Mouse (Mus musculus) liver, adult 2 months (tissue): ENCODE results near the gene Atp6v0d1. TPM values are rescaled to one million over a fixed set of nuclear protein-coding genes. Genes with fewer than 3 reads are reported as not detected.
"Not testable (repeated sequence)": the region's sequence is repeated elsewhere in the genome, so short reads cannot be mapped to it uniquely, and the experiment has no call there.

Experiments
- DNase-seq: peaks from one replicate; pipeline ENCODE4 v3.0.0-alpha.2; 2011; ENCODE audit warnings: low read depth, low spot score; ENCODE audit errors: extremely low read depth
- H3K27ac ChIP-seq: fragments of 200-500 bp; replicated peaks from 2 replicates; pipeline ENCODE4 v1.5.1; 2012; ENCODE audit warnings: low read depth, mild to moderate bottlenecking, control low read depth, inconsistent platforms, low read length; ENCODE audit not compliant: insufficient read depth
- H3K27me3 ChIP-seq: fragments of 200-500 bp; 2 replicates; pipeline ENCODE4 v1.6.1; 2012; ENCODE audit warnings: mild to moderate bottlenecking, moderate library complexity, low read length, inconsistent platforms; ENCODE audit not compliant: control insufficient read depth, insufficient read depth
- H3K36me3 ChIP-seq: fragments of 200-500 bp; 2 replicates; pipeline ENCODE4 v1.6.1; 2012; ENCODE audit warnings: low read length, inconsistent platforms; ENCODE audit not compliant: control insufficient read depth, insufficient read depth
- H3K4me1 ChIP-seq: fragments of 200-500 bp; 2 replicates; pipeline ENCODE4 v1.6.1; 2011; ENCODE audit warnings: low read length; ENCODE audit not compliant: control insufficient read depth, insufficient read depth
- H3K4me3 ChIP-seq: fragments of 200-500 bp; 2 replicates; pipeline ENCODE4 v1.5.1; 2011; ENCODE audit warnings: low read depth, mild to moderate bottlenecking, control low read depth, low read length, moderate library complexity; ENCODE audit not compliant: insufficient read depth
- H3K79me2 ChIP-seq: fragments of 200-500 bp; 2 replicates; pipeline ENCODE4 v1.6.1; 2012; ENCODE audit warnings: inconsistent platforms, mild to moderate bottlenecking, low read length, moderate library complexity; ENCODE audit not compliant: control insufficient read depth, insufficient read depth
- H3K9ac ChIP-seq: fragments of 200-500 bp; 2 replicates; pipeline ENCODE4 v1.6.1; 2012; ENCODE audit warnings: low read depth, mild to moderate bottlenecking, control low read depth, inconsistent platforms, low read length
- CTCF ChIP-seq: fragments of 200-500 bp; IDR thresholded peaks from 2 replicates; pipeline ENCODE4 v1.5.1; 2011; ENCODE audit warnings: low read depth, low read length, control low read depth
- POLR2A ChIP-seq: fragments of 200-500 bp; IDR thresholded peaks from 2 replicates; pipeline ENCODE4 v1.6.1; 2011; ENCODE audit warnings: low read length, control low read depth; ENCODE audit not compliant: insufficient read depth; ENCODE audit errors: extremely low read depth
- WGBS: fragments of 180-500 bp; shearing (Covaris S2); methylation state at CpG from one replicate; pipeline ENCODE4 v1.1.7; 2018; 5-methylcytosine and 5-hydroxymethylcytosine counted together
- polyA plus RNA-seq: library from polyadenylated mRNA; depleted of rRNA; stranded (reverse); fragments of >200 nt; gene quantifications from 2 replicates; pipeline ENCODE4 v1.2.3, GENCODE M21; 2012
- total RNA-seq: library from RNA; depleted of rRNA; stranded (reverse); fragments of >200 nt; gene quantifications from 2 replicates; pipeline ENCODE4 v1.2.3, GENCODE M21; 2014

Gene Atp6v0d1
- total and polyA plus RNA-seq, 2 experiments, result 63.5 to 82.0 TPM

DNA sequence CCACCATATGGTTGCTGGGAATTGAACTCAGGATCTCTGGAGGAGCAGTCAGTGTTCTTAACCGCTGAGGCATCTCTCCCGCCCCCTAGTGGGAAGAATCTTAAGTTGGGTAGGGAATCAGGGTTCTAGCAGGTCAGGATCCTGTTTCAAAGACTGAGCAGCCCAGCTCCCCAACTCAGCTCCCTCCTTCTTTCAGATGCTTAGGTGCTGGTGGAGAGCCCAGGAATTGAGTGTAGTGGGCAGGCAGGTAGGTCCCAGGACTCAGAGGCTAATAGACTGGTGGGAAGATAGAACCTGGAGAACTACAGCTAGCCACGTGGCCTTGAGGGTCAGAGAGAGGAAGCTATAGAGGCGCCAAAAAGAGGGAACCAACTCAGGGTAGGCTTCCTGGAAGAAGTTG lies 41.8 kb upstream of the Atp6v0d1 start:
- H3K27ac ChIP-seq, result no peak overlapping the region
- no peak overlapping the region for H3K9ac ChIP-seq
- no peak overlapping the region for H3K4me3 ChIP-seq
- H3K4me1 ChIP-seq, result peaks cover 9% of the 10 kb centered on the region
- peak; percentile 31 for DNase-seq
- peaks cover 13% of the 10 kb centered on the region for H3K79me2 ChIP-seq
- 53% methylated on average over 4 of the region's 4 CpGs for WGBS
- TF ChIP-seq POLR2A (no peak), CTCF (peak; percentile 42)
- H3K36me3 ChIP-seq, result no peaks in the 10 kb centered on the region
- H3K27me3 ChIP-seq, result no peaks in the 10 kb centered on the region

GRCm38 (mm10) chr8:105607062-105607461 lies 41.2 kb upstream of the Atp6v0d1 start:
- DNase-seq, result no peak
- no peaks in the 10 kb centered on the region for H3K27me3 ChIP-seq
- no peaks in the 10 kb centered on the region for H3K36me3 ChIP-seq
- peaks cover 9% of the 10 kb centered on the region for H3K4me1 ChIP-seq
- 20% methylated on average over 10 of the region's 10 CpGs for WGBS
- no peak overlapping the region for H3K9ac ChIP-seq
- H3K27ac ChIP-seq, result no peak overlapping the region
- H3K4me3 ChIP-seq, result peak overlapping the region; percentile 71; the same call in 1 of the 2 replicates
- H3K79me2 ChIP-seq, result peaks cover 13% of the 10 kb centered on the region
- no peak for TF ChIP-seq CTCF
- TF ChIP-seq POLR2A, result no peak

- TF ChIP-seq CTCF (no peak), POLR2A (peak; percentile 73)
- WGBS, result 3% methylated on average over 30 of the region's 30 CpGs
- Histone ChIP-seq H3K4me3 (peak overlapping the region; percentile 71), H3K27me3 (no peaks in the 10 kb centered on the region), H3K9ac (peak overlapping the region; percentile 77), H3K79me2 (peaks cover 13% of the 10 kb centered on the region), H3K27ac (peak overlapping the region; percentile 79), H3K36me3 (no peaks in the 10 kb centered on the region), H3K4me1 (peaks cover 9% of the 10 kb centered on the region)
- peak; percentile 67 for DNase-seq
Measured at GRCm38 (mm10) chr8:105606189-105607023, 40.6 kb upstream of the Atp6v0d1 start.

GRCm38 (mm10) chr8:105605491-105606188 lies 39.8 kb upstream of the Atp6v0d1 start:
- Histone ChIP-seq H3K27me3 (no peaks in the 10 kb centered on the region), H3K27ac (peak overlapping the region; percentile 79), H3K36me3 (no peaks in the 10 kb centered on the region), H3K9ac (peak overlapping the region; percentile 77), H3K4me3 (peak overlapping the region; percentile 71), H3K79me2 (peaks cover 13% of the 10 kb centered on the region), H3K4me1 (peaks cover 9% of the 10 kb centered on the region)
- WGBS, result under 1% methylated on average over 37 of the region's 39 CpGs
- TF ChIP-seq POLR2A, result no peak
- DNase-seq, result no peak

DNA sequence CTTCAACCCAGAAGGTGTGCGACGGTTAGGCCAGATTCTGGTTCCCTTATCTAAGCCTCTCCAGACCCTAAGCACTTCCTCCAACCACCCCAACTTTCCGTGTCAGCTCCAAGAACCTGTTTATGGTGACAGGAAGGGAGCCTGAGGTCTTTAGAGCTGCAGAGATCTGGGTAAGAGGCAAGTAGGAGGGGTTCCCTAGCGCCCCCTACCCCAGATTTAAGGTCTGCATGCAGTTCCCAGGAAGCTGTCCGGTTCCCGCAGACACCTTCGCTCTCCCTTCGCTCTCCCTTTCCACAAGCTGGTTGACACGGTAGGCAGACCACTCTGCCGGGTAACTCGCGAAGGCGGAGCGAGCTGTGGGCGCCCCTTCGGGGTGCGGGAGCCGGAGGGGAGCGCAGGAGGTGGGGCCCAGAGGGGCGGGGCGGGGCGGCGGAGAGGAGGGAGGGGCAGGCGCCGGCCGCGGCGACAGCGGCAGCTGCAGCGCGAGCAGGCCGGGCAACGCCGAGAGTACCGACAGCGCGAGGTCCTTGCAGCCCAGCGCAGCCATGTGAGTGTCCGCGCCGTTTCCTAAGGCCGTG lies 39.0 kb upstream of the Atp6v0d1 start, which contains the start of gene Ripor1:
Gene Ripor1 (plus strand): TSS at position 452 of the 578 bp plus-strand sequence.
- TF ChIP-seq POLR2A, result peak; percentile 73
- peak; percentile 60 for TF ChIP-seq CTCF
- Histone ChIP-seq H3K27ac (peak within 1 kb of the TSS; percentile 79), H3K4me3 (peak within 1 kb of the TSS; percentile 71), H3K9ac (peak within 1 kb of the TSS; percentile 77), H3K27me3 (no peaks in the 10 kb centered on the region), H3K4me1 (peaks cover 9% of the 10 kb centered on the region), H3K79me2 (peaks cover 13% of the 10 kb centered on the region), H3K36me3 (no peaks in the 10 kb centered on the region)
- DNase-seq, result peak; percentile 52
- 1% methylated on average over 32 of the region's 42 CpGs for WGBS

- H3K36me3 ChIP-seq, H3K4me1 ChIP-seq, H3K27ac ChIP-seq, H3K79me2 ChIP-seq, DNase-seq, H3K4me3 ChIP-seq, H3K27me3 ChIP-seq, H3K9ac ChIP-seq: not testable (repeated sequence)
- 78% methylated on average over 3 of the region's 3 CpGs for WGBS
Measured at GRCm38 (mm10) chr8:105602540-105602939, 36.7 kb upstream of the Atp6v0d1 start.
